Mouse (Mus musculus): ENCODE measurements around the gene Cox14. TPM values are rescaled to one million over a fixed set of nuclear protein-coding genes. Genes with fewer than 3 reads are reported as not detected.
"Not testable (repeated sequence)": the region's sequence is repeated elsewhere in the genome, so short reads cannot be mapped to it uniquely, and the experiment has no call there.

Gene Cox14
- polyA plus RNA-seq, 1 experiment: 319 TPM

DNA sequence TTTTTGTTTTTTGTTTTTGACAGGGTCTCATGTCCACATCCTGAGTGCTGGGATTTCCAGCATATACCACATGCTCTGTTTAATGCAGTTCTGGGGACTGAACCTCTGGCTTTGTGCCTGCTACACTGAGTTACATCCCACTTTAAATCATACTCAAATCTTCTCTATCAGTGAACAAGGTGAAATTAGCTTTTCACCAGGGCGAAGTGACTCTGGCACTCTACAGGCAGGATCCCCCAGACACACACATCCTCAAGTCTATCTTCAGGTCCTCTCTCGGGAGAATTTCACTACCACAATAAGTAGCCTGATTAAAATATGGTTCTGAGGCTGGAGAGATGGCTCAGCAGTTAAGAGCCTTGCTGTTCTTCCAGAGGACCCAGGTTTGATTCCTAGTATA, 1.1 kb downstream of the Cox14 start:
- no peak for DNase-seq (ENCODE audit: low read depth)

- DNase-seq (ENCODE audit: low read depth): not testable (repeated sequence)
Observed at GRCm38 (mm10) chr15:99727039-99727438, 1.6 kb downstream of the Cox14 start.

DNA sequence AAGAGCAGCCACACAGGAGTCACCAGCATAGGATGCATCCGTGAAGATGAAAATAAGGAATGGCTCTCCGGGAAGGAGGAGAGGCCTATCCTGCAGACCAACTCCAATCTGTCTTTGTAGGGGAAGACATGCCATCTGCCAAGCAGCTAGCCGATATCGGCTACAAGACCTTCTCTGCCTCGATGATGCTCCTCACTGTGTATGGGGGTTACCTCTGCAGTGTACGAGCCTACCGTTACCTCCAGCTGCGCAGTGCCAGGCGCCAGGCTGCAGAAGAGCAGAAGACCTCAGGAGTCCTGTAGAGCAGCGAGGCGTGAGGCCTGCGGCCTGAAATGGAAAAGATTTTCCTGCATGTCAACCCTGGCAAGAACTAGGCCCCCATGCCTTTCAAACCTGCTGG, 2.1 kb downstream of the Cox14 start:
- DNase-seq (ENCODE audit: low read depth): no peak

DNA sequence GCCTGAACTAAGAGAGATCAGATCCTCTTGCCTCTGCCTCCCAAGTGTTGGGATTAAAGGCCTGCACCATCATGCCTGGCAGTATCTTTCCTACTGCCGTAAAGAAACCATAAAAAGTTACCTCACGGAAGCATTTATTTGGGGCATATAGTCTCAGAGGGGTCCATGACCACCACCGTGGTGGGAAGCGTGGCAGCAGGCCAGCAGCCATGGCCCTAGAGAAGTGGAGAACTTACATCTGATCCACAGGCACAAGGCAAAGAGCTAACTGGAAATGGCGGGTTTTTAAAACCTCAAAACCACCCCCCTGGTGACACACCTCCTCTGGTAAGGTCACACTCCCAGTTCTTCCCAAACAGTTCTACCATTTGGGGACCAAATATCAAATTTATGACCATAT, 2.8 kb downstream of the Cox14 start:
- no peak for DNase-seq (ENCODE audit: low read depth)

DNA sequence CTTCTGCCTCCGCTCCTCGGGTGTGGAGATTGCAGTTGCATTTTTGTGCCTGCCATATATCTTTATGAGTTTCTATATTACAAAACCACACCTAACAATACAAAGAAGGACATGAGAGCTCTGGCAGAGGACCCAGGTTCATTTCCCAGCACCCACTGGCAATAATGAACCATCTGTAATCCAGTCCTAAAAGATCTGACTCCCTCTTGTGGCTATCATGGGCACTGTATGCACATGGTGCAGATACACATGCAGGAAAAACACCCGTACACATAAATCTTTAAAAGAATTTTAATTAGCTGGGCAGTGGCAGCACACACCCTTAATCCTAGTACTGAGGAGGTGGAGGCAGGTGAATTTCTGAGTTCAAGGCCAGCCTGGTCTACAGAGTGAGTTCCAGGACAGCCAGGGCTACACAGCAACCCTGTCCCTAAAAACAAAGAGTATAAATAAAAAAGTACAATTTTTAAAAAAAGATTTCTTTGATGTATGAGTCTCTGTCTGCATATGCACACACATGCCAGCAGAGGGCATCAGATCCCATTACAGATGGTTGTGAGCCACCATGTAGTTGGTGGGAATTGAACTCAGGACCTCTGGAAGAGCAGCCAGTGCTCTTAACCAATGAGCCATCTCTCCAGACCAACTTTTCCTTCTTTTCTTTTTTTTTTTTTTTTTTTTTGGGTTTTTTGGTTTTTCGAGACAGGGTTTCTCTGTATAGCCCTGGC, 3.8 kb downstream of the Cox14 start:
- no peak for DNase-seq (ENCODE audit: low read depth)

GRCm38 (mm10) chr15:99731167-99731566, 5.7 kb downstream of the Cox14 start:
- DNase-seq (ENCODE audit: low read depth): no peak

GRCm38 (mm10) chr15:99731678-99732077, 6.3 kb downstream of the Cox14 start:
- DNase-seq (ENCODE audit: low read depth): no peak

- DNase-seq (ENCODE audit: low read depth): peak; percentile 89
Observed at GRCm38 (mm10) chr15:99733186-99733585, 7.8 kb downstream of the Cox14 start.

DNA sequence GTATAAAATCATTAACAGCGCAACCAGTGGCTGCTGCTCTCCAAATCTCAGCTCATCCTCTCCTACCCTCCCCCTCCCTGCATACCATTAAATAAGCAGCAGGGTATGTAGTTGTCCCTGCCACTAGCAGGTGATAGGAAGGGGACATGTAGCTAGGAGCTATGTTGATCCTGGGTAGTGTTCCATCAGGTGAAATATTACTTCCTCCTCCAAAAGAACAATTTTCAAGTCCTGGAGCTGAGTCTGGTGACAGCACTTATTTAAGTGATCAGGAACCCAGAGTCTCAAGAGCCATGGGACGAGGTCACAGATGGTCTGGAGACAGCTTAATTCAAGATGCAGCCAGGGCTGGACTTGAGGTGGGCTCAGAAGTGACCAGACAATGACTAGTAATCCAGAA, 10.2 kb downstream of the Cox14 start:
- no peak for DNase-seq (ENCODE audit: low read depth)

GRCm38 (mm10) chr15:99736675-99737074, 11.3 kb downstream of the Cox14 start:
- no peak for DNase-seq (ENCODE audit: low read depth)

GRCm38 (mm10) chr15:99740229-99740628, 14.8 kb downstream of the Cox14 start:
- no peak for DNase-seq (ENCODE audit: low read depth)

GRCm38 (mm10) chr15:99754204-99754603, 28.8 kb downstream of the Cox14 start:
- DNase-seq (ENCODE audit: low read depth): no peak

GRCm38 (mm10) chr15:99767467-99767866, 42.0 kb downstream of the Cox14 start:
- DNase-seq (ENCODE audit: low read depth): no peak

DNA sequence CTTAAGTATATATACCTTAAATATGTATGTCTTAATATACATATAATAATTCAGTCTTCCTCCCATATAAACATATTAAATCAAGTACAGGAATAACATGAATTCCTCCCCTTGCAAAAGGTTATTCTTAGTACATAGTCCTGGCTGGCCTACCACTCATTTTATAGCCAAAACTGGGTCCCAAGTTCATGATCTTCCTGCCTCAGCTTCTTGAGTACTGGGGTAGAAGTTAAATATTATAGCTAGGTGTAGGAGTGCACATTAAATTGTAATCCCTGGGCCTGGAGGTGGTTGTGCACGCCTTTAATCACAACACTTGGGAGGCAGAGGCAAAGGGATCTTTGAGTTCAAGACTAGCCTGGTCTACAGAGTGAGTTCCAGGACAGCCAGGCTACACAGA, 43.3 kb downstream of the Cox14 start:
- no peak for DNase-seq (ENCODE audit: low read depth)

GRCm38 (mm10) chr15:99771004-99771500, 45.6 kb downstream of the Cox14 start:
- no peak for DNase-seq (ENCODE audit: low read depth)

GRCm38 (mm10) chr15:99771601-99772276, 46.3 kb downstream of the Cox14 start:
- no peak for DNase-seq (ENCODE audit: low read depth)

- no peak for DNase-seq (ENCODE audit: low read depth)
Observed at GRCm38 (mm10) chr15:99772277-99772880, 47.0 kb downstream of the Cox14 start.

- not testable (repeated sequence) for DNase-seq (ENCODE audit: low read depth)
Observed at GRCm38 (mm10) chr15:99772881-99772924, 47.3 kb downstream of the Cox14 start, which contains the start of gene Cers5. Gene Cers5, minus strand, starts transcription at chr15:99772885.

DNA sequence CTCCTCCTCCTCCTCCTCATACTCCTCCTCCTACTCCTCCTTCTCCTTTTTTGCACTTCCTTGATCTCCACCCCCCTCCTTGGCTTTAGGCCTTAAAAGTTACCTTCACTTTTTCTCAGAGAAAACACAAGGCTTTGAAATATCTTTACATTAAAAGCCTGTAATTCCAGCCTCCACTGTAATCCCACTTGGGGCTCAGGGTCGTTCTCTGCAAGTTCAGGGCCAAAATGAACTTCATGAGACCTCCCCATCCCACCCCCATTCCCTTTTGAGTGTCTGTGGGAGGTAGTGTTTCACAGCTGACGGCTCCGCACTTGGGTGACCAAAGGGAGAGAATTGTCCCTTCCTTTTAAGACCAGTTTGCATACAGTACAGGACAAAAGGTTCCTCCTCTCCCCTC, 47.5 kb downstream of the Cox14 start:
- DNase-seq (ENCODE audit: low read depth): no peak
